Mouse (Mus musculus): ENCODE data around the gene Olfr984. TPM values are rescaled to one million over a fixed set of nuclear protein-coding genes. Genes with fewer than 3 reads are reported as not detected.

Gene Olfr984
- total RNA-seq (2021) = not detected
- long read RNA-seq, experiment 1 = 0 reads
- long read RNA-seq, experiment 2 = 0 reads

DNA sequence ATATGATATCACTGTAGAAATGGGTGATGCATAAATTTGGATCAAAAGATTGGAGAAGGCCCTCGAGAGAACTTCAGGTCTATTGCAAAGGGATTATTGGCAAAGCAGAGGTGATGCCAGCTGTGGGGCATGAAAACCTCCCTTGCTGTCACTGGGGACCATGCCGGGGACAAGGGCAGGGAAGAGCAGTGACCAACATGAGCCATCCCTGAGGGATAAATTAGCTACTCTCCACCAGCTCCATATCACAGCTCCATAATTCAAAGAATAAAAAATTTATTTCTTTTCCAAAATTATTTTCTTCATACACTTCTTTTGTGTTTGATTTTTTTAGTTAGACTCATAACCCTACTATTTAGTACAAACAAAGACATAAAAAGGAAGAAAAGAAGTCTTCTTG is at the start of gene Olfr984:
Gene Olfr984, minus strand, starts transcription at position 101 of the 400 bp plus-strand sequence.
- H3K27ac ChIP-seq = no peak within 1 kb of the TSS
- TF ChIP-seq CTCF (conservative IDR thresholded peaks at IDR 0.05) = no peak
- H3K4me3 ChIP-seq = no peak within 1 kb of the TSS
- no peak for DNase-seq (ENCODE audit: low spot score in 2 of 2)

DNA sequence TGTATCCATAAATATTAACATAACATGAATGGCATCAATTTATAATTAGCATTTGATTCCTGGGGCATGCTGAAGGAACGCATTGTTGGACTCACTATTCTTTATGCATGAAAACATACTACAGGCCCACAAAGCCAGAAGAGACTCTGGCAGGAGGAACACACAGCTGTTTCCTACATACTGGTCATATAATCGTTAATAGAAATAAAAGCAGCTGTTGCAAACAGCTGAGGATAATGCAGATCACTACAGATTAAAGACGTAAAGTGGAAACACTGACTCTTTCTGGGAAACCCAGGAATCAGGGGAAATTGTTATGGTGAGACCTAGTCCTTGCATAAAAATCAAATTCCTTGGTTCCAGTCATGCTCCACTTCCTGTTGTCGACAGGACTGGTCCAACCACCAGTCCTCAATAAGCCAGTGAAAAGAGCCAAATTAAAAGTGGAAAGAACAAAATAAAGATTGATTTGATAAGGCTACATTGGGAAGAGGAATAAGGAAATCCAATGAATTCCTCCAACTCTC is 41.2 kb upstream of the Olfr984 start:
- Histone ChIP-seq H3K4me3 (no peak overlapping the region), H3K27ac (no peak overlapping the region)
- TF ChIP-seq CTCF (conservative IDR thresholded peaks at IDR 0.05) = no peak
- no peak for DNase-seq (ENCODE audit: low spot score in 2 of 2)

DNA sequence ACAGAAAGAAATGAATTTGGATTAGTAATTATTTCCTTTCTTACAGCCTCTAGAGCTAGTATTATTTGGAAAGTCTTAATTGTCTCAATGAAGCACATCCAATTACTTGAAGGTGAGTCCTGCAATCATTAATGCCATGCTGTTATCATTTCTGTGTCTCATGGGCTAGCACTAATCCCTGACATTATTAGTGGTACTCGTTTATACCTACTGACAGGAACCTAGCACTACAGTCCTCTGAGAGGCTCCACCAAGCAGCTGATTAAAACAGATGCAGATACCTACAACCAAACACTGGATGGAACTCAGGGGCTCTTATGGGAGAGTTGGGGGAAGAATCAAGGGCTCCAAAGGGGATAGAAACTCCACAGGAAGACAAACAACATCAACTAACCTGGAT is 27.5 kb upstream of the Olfr984 start:
- no peak for TF ChIP-seq CTCF (conservative IDR thresholded peaks at IDR 0.05)
- no peak overlapping the region for H3K4me3 ChIP-seq
- no peak overlapping the region for H3K27ac ChIP-seq
- no peak for DNase-seq (ENCODE audit: low spot score in 2 of 2)

DNA sequence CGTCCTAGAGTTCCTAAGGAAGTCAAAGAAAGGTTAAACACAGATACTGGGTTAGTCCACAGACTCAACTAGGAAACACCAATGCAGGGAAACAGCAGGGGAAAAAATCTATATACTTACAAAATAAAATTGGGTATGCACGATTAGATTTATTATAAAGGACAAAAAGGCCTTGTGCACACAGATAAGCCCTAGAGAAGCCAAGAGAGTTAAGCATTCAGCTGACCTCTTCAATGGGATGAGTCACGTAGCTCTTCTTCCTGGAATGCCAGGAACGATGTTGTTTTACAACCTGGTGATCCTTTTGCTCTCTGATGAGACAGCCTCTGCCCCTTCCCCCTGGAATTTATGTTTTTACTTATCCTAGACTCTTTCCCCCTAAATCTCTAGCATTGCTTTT is 25.5 kb upstream of the Olfr984 start:
- no peak for TF ChIP-seq CTCF (conservative IDR thresholded peaks at IDR 0.05)
- Histone ChIP-seq H3K27ac (no peak overlapping the region), H3K4me3 (no peak overlapping the region)
- DNase-seq (ENCODE audit: low spot score in 2 of 2) = no peak

DNA sequence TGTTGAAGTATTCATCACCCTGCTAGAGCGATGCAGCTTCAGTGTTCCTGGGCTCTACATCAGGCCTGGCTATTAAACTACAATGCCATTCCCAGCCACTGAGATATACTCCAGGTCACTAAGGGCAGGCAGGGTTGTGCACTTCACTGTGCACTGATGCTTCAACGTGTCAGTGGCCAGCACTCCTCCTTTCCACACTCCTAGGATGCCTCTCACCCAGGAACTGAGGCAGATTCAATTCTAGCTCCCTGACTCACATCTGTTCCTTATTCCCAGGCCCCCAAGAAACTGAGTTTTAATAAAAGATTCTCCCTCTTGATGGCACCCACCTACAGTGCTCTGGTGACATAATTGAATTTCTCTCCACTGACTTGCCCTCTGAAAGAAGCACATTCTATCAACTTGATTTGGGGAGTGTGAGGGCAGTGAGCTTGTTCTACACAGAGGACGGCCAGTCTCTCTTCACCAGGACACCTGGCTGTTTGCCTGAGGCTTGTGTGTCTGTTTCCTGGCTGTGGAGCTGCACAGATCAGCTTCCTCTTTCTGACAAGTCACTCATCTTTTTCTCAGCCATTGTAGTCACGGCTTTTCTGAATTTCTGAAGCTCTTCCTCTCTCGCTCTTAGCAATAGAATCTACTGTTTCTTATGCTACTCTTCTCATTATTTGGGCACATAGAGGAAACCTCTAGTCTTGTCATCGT is 23.1 kb upstream of the Olfr984 start:
- no peak overlapping the region for H3K4me3 ChIP-seq
- H3K27ac ChIP-seq = no peak overlapping the region
- TF ChIP-seq CTCF (conservative IDR thresholded peaks at IDR 0.05) = no peak
- no peak for DNase-seq (ENCODE audit: low spot score in 2 of 2)

DNA sequence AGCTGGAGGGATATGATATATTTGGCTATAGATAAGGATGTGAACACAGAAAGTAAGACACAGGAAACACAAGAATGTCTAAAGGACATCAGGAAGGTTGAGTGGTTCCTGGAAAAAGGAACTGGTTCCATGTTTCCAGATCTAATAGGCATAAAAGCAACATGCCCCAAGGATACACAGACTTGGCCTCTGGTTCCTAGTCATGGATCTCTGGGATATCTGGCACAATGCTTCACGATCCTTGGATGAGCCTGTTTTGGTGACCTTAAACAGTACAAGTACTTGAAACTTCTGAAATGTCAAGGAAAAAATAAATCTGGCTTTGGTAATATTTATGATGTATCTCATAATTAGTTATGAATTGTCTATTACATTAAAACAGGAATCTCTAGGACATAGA is 16.6 kb upstream of the Olfr984 start:
- no peak for TF ChIP-seq CTCF (conservative IDR thresholded peaks at IDR 0.05)
- no peak for DNase-seq (ENCODE audit: low spot score in 2 of 2)
- H3K27ac ChIP-seq = no peak overlapping the region
- H3K4me3 ChIP-seq = no peak overlapping the region

DNA sequence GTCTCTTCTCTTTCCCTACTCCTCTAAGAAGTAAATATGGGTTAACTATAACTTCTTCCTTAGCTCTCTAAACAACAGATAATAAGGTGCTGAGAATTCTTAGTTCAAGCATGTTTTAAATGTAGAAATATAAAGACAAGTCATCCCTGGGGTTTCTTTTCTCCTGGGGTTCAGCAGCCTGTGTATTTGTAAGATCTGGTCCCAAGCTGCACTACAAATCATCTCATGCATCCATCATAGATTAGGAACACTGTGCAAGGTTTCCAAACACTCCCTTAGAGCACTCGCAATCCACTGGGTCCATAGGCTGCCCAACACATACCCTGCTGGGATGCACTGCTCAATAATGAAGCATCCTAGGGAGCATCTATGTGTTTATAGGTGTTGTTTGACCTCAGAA is 16.1 kb upstream of the Olfr984 start, which contains the start of gene Olfr985:
Gene Olfr985, minus strand, starts transcription at position 101 of the 400 bp plus-strand sequence.
- Histone ChIP-seq H3K27ac (no peak within 1 kb of the TSS), H3K4me3 (no peak within 1 kb of the TSS)
- TF ChIP-seq CTCF (conservative IDR thresholded peaks at IDR 0.05) = no peak
- DNase-seq (ENCODE audit: low spot score in 2 of 2) = no peak

DNA sequence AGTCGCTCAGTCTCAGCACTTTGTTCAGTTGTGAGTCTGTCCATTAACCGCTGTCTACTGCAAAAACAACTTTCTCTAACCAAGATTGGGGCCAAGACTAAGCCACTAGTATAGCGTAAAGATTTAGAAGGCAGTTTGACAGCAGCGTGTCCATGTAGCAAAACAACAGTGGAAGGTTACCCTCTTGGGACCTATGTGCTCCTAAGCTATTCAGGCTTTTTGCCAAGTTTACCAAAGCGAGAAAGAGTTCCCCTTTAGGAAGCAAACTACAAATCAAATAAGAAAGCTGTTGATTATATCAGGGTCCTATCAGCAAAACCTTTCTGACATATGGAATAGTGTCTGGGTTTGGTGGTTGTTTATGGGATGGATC is 3.3 kb upstream of the Olfr984 start:
- TF ChIP-seq CTCF (conservative IDR thresholded peaks at IDR 0.05) = no peak

DNA sequence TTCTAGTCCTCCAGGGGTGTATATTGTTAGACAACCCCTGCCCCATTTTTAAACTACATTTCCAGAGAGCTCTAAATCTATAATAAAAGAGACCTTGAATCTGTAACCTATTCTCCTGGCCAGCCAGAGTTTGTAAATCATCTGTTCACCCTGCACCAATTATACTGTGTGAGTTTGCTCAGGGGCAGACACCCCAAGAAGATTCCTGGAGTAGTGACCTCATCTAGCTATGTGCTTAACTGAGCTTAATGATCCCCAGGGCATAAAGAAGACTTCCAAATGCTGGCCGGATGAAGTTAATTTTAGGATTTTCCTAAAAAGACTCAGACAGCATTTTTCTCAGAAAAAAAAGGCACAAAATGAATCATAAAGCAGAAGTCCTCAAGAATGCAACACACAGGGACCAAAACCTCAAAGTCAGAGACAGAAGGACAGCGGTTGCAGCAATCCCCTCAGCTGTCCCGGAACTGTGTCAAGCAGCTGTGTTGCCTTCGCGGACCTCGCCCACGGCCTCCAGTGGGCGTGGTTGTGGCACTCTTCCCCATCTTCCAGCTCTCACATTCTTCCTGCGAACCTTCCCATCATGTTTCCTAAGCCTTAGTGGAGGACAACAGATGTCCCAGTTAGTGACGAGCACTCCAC is 2.8 kb upstream of the Olfr984 start:
- TF ChIP-seq CTCF (conservative IDR thresholded peaks at IDR 0.05) = no peak
- DNase-seq (ENCODE audit: low spot score in 2 of 2) = no peak
- no peak overlapping the region for H3K27ac ChIP-seq
- no peak overlapping the region for H3K4me3 ChIP-seq

More for the DNA sequence above, 3.3 kb upstream of the Olfr984 start:
- H3K4me3 ChIP-seq = no peak overlapping the region
- no peak overlapping the region for H3K27ac ChIP-seq
- DNase-seq (ENCODE audit: low spot score in 2 of 2) = no peak

DNA sequence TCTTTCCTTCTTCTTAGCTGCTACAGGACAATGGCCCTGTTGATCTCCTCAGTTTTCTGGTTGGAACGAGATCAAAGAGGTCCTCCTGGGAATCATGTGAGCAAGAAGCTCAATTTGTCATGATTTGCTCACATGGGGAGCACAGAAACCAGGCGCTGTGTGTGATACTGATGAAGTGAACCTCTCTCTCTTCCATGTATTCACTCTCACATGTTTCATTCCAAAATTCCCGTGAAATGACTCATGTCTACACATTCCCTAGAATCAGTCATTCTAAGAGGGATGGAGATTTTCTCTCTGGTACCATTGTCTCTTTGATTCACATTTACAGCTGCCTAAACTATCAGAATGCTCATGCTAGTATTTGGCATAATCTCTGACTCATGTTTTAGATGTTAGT is 19.2 kb downstream of the Olfr984 start:
- no peak overlapping the region for H3K4me3 ChIP-seq
- no peak for DNase-seq (ENCODE audit: low spot score in 2 of 2)
- no peak overlapping the region for H3K27ac ChIP-seq
- TF ChIP-seq CTCF (conservative IDR thresholded peaks at IDR 0.05) = no peak

DNA sequence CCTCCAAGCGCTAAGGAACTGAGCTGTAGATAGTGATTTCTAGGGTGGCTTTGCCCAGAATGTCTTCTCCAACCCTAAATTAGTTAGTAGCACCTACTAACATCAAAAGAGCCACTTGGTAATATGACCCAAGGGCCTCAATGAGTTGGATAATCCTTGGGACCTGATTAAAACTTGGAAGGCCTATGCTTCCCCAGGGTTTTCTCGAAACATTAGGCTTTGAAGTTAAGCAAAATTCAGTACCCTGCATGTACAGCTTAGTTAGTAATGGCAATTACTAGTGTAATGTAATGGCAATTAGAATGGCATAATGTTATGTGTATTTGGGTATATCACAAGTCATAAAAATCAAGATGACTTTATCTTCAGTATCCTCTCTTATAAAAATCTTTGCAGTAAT is 20.5 kb downstream of the Olfr984 start, which contains the start of gene Olfr983:
Gene Olfr983, minus strand, starts transcription at position 101 of the 400 bp plus-strand sequence.
- no peak for DNase-seq (ENCODE audit: low spot score in 2 of 2)
- Histone ChIP-seq H3K27ac (no peak within 1 kb of the TSS), H3K4me3 (no peak within 1 kb of the TSS)
- no peak for TF ChIP-seq CTCF (conservative IDR thresholded peaks at IDR 0.05)

DNA sequence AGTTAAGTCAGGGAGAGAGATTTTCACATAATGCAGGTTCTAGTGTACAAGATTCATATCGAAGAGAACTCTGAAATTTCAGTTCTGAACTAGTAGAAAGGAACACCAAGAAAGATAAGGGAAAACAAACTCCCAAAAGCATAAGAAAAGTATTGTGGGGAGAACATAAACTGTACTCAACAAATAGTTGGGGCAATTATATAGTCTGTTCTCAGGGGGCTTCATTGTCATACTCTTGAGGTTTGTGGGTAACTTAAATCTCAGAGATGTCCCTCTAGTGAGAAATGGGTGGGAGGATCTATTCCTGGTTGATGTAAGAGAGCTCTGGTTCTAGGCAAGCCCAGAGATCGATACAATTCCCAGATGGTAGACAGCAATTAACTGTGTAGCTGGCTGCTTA is 40.5 kb downstream of the Olfr984 start, which contains the start of gene Olfr982:
Gene Olfr982, plus strand, starts transcription at position 301 of the 400 bp plus-strand sequence.
- no peak for DNase-seq (ENCODE audit: low spot score in 2 of 2)
- TF ChIP-seq CTCF (conservative IDR thresholded peaks at IDR 0.05) = no peak
- Histone ChIP-seq H3K4me3 (no peak within 1 kb of the TSS), H3K27ac (no peak within 1 kb of the TSS)

DNA sequence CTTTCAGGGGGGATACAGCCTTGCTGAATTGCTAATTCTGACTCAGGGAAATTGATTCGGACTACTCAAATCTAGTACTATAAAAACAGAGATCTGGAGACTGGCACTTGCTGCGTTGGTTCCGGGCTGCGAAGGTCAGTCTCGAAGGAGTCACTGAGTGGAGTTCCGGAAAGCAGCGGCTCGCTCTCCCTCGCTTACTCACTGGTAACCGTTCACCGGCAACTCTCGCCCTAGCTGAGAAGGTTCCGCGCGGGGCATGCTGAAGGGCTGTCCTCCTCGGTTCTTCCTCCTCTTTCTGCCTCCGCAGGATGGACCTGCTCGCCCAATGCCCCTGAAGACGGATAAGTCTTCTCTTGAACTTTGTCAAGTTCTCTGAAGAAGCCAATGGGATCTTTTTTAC is 63.9 kb downstream of the Olfr984 start:
- TF ChIP-seq CTCF (conservative IDR thresholded peaks at IDR 0.05) = no peak
- DNase-seq (ENCODE audit: low spot score in 2 of 2) = no peak
- no peak overlapping the region for H3K4me3 ChIP-seq
- no peak overlapping the region for H3K27ac ChIP-seq

Other genes starting within 250 kb of the Olfr984 start
- gene Olfr972, start 247.8 kb downstream of the Olfr984 start, total RNA-seq (2021) = not detected
- gene Olfr229, start 206.9 kb downstream of the Olfr984 start, total RNA-seq (2021) = not detected
- not detected for gene Olfr974, start 176.7 kb downstream of the Olfr984 start, total RNA-seq (2021)
- gene Olfr975, start 162.2 kb downstream of the Olfr984 start, total RNA-seq (2021) = not detected
- not detected for gene Olfr976, start 153.1 kb downstream of the Olfr984 start, total RNA-seq (2021)
- gene Olfr978, start 122.1 kb downstream of the Olfr984 start, total RNA-seq (2021) = not detected
- gene Olfr979, start 110.7 kb downstream of the Olfr984 start, total RNA-seq (2021) = not detected
- gene Olfr980, start 104.6 kb downstream of the Olfr984 start, total RNA-seq (2021) = not detected
- not detected for gene Olfr981, start 92.7 kb downstream of the Olfr984 start, total RNA-seq (2021)
- not detected for gene Olfr982, start 40.4 kb downstream of the Olfr984 start, total RNA-seq (2021)
- not detected for gene Olfr983, start 20.6 kb downstream of the Olfr984 start, total RNA-seq (2021)
- not detected for gene Olfr985, start 16.0 kb upstream of the Olfr984 start, total RNA-seq (2021)
- gene Tmem225, start 33.9 kb upstream of the Olfr984 start, total RNA-seq (2021) = not detected
- gene Olfr986, start 66.7 kb upstream of the Olfr984 start, total RNA-seq (2021) = not detected
- gene Zfp202, start 78.1 kb upstream of the Olfr984 start, total RNA-seq (2021) = 1 to 10 TPM; 3.2 to 4.4 TPM
- gene Scn3b, start 155.0 kb upstream of the Olfr984 start, total RNA-seq (2021) = 100 to 1,000 TPM; 254 to 266 TPM